Mouse (Mus musculus): Measurements from ENCODE around the gene Pole3.

The Pole3 gene

DNA sequence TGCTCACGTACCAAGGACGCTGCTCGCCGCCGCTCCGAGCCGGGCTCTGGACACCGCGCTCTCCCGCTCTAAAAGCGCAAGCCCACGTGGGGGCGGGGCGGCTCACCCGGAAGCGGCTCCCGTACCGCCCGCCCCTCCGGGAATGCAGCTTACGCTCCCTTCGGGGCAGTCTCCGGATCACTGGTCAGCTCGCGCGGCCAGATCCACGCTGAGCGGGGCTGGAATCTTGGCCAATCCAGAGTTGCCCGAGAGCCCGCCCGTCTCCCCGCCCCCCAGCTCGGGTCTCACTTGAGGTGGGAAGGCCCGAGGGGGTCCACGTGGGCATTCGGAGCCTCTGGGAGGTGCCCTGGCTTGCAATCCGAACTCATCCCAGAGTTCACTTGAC lies 5.0 kb downstream of the Pole3 start, which contains the start of gene Alad:
TSS of gene Alad (minus strand) at position 70 of the 385 bp plus-strand sequence.
- in situ Hi-C loops (cut with MboI; ENCODE audit: unreplicated experiment in 2 of 2), result loop anchor here (5.0 to 25.0 kb wide), 2 partner anchors 103 to 183 kb away; no protein-coding TSS in a partner anchor

DNA sequence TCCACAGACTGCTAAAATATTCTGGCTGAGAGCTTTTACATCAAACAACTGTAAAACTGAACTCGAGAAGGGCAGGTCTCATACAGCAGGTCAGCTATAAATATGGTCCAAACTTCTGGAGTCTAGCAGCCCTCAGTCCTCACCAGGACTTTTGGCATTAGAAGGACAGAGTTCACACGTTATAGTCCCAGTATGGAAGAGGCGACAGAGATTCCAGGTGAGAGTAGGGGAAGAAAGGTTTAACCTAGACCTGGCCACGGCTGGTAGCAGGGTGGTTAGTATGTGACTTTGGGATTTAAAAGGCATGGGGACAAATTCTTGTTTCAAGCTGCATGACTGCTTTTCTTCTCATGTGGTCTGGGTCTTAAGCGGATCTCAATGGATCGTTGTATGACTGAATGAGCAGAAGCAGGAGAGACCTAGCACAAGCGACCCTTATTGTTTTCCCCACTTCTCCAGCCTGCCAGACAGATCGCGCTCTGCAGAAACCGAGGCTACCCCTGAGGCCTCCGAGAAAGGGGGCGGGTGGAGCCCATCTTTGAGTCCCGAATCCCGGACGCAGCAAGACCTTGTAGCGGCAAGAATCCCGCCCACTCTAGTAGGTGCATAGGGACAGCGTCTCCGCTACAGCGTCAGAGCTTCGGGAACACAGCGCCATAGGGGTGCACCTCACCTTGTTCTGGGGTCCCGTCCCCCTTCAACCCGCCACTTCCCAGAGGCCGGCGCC lies 5.6 kb downstream of the Pole3 start:
- in situ Hi-C loops (cut with MboI; ENCODE audit: unreplicated experiment in 2 of 2), result loop anchor here (5.0 to 25.0 kb wide), 2 partner anchors 102 to 182 kb away; no protein-coding TSS in a partner anchor

DNA sequence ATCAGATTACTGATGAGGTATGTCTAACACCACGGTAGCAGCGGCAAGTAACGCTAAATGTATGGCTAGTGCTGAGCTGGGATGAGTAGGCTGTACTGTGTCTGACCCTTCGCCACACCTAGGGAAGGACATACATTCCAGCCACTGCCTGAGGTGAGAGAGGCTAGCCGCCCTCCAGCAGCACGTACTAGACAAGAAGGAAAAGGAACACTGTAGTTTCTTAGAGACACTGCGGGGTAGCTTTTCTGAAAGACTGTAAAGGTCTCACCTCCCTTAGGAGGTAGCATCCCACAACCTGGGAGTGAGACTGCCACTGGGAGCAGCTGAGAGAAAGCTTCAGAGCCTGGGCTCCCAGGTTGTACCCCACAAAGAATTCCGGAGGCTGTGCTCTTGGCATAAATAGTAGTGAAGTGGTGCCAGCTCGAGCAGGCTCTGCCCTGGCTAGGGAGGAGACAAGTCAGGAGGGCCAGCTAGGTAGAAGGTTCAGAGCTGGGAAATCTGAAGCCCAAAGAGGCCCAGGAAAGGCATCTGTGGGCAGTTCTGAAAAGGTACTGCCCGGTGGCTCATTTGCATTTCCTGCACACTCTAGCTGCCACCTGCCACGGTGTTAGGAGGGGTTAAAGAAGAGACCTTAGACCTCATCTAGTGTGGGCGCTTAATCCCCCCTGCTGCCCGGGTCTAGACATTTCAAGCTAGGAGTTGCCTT lies 6.3 kb downstream of the Pole3 start:
- in situ Hi-C loops (cut with MboI; ENCODE audit: unreplicated experiment in 2 of 2), result loop anchor here (5.0 to 25.0 kb wide), 2 partner anchors 101 to 181 kb away; no protein-coding TSS in a partner anchor

DNA sequence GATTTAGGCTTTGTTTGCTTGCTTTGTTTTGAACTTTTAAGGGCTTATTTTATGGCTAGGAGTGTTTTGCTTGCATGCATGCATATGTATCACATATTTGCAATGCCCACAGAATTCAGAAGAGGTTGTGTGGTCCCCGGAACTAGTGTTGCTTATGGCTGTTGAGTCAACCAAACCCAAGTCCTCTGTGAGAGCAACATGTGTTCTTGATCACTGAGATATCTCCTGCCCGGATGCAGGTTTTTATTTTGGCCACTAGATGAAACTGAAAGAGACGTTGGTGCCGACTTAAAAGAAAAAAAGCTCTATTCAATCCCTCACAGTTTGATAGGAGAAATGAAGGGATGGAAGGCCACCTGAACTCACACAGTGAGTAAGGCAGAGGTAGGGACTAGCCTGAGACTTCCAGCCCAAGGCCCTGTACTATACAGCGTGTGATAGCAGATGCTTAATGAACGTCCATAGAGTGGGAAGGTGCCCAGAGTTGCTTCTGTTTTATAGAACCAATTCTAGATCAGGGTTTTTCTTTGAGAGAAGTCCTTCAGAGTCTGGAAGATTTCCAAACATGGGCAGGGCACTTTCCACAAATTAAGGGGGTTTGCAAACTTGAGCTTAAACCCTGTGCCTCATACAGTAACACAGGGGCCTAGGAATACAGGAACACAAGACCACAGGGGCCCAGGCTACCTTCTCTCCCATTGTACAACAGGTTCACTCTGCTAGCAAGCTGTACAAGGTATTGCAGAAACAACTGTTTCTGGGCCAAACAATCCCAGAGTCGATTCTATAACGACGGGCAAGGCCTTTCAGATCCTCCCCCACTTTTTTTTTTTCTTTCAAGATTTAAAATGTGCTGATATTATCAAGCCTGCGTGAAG lies 7.1 kb downstream of the Pole3 start:
- in situ Hi-C loops (cut with MboI; ENCODE audit: unreplicated experiment in 2 of 2), result loop anchor here (5.0 to 25.0 kb wide), 2 partner anchors 100 to 180 kb away; no protein-coding TSS in a partner anchor

DNA sequence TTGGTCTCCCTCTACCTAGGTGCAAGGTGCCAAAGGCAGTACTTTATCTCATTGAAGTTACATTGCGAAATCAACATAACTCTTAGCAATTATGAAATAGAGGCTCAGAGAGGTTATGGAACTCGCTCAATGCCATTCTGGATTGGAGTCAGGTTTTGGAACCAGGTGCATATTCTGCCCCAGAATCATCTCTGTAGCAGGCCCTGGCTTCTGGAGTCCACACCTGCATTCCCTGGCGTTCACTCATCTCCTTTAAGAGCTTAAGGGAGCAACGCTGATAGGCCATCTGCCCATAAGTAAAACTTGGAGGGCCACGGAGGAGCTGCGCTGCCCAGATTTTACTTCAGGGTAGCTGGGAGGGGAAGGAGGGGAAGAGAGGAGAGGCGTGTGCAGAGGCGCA lies 7.8 kb downstream of the Pole3 start:
- in situ Hi-C loops (cut with MboI; ENCODE audit: unreplicated experiment in 2 of 2), result loop anchor here (5.0 to 25.0 kb wide), 2 partner anchors 100 to 180 kb away; no protein-coding TSS in a partner anchor

DNA sequence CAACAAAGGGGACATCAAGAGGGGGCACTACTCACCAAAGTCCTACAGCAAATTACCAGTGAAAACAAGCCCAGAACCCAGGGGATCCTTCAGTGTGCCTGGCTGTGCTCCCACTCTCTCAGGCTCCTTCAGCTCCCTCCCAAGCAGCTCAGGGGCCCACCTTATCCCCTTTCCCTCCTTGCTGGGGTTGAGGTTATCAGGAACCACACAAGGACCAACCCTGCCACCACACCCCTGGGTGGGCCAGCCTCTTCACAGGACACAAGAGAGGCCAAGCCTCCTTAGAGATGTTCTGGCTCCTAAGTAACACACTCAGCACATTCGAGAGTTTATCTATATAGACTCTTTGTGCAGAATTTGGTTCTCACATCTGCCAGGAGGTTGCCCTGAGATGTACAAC lies 8.3 kb downstream of the Pole3 start:
- in situ Hi-C loops (cut with MboI; ENCODE audit: unreplicated experiment in 2 of 2), result loop anchor here (5.0 to 25.0 kb wide), 2 partner anchors 99 to 179 kb away; no protein-coding TSS in a partner anchor

DNA sequence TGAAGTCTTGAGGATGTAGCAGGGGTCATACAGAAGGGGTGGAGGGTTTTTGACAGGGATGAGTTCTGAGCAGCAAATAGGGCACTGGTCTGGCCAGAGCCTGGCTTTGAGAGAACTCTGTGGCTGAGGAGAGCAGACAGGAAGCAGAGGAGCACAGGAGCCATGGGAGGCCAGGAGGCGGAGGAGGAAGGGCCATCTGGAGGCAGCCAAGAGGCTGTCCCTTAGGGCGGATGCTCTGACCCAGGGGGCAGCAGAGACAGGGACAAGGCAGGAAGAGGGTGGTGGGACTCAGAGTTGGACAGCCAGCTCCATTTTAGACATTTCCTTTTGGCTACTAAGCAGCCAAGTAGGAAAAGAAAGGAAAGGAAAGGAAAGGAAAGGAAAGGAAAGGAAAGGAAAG lies 8.8 kb downstream of the Pole3 start:
- in situ Hi-C loops (cut with MboI; ENCODE audit: unreplicated experiment in 2 of 2), result loop anchor here (5.0 to 25.0 kb wide), 2 partner anchors 99 to 179 kb away; no protein-coding TSS in a partner anchor

DNA sequence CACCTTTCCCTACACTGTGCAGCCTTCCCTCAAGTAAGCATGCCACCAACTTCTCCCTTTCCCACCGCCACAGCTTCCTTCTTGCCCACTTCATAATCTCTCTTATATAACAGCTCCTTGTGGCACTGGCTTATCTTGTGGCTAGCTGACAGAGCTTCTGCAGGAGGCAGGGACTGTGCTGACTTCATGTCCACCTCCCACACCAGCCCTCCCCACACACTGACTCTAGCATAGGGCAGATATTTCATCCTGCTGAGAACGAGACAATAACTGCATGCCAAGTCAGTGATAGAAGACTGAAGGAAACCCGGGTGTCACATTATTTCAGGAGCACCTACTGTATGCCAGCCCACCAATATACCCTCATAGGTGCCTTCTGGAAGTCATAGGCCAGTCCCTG lies 9.4 kb downstream of the Pole3 start:
- in situ Hi-C loops (cut with MboI; ENCODE audit: unreplicated experiment in 2 of 2), result loop anchor here (5.0 to 25.0 kb wide), 2 partner anchors 98 to 178 kb away; no protein-coding TSS in a partner anchor

DNA sequence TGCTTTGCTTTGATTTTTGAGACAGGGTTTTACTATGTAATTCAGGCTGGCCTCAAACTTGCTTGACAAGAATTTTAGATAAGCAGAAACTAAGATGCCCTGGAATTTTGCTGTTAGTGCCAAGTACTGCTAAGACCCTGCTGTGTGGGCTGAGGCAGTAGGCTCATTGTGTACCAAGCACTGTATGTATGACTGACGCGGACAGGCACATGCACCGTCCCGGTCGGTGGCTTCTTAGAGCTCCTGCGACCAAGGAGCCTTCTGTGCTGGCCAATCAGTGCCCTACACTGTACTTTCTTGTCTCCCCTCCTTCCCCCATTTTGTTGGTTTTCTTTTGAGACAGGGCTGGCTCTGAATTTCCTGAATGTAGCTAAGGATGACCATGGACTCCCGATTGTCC lies 9.9 kb downstream of the Pole3 start:
- in situ Hi-C loops (cut with MboI; ENCODE audit: unreplicated experiment in 2 of 2), result loop anchor here (5.0 to 25.0 kb wide), 3 partner anchors 98 to 178 kb away; no protein-coding TSS in a partner anchor

DNA sequence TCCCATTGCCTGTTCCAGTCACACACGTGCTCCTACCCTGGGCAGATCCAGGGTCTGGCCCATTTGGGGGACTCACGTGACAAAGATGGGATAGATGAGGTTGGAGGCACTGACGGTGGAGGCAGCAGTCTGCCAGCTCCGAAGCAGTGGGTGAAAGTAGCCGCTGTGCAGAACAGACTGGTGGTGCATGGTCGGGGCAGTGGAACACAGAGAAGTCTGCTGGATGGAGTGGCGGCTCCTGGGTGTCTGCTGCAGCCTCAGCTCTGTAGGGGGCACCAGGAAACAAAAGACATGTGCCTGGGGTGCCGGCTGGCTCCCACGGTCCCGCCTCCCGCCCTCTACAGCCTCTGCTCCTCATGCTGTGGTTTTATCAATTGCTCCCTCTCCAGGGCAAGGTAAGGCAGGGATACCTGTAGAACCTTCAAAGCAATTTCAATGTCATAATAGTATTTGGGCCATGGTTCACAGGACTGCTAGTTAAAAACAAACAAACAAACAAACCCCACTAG lies 10.8 kb downstream of the Pole3 start:
- in situ Hi-C loops (cut with MboI; ENCODE audit: unreplicated experiment in 2 of 2), result loop anchor here (5.0 to 25.0 kb wide), 3 partner anchors 97 to 177 kb away; no protein-coding TSS in a partner anchor

DNA sequence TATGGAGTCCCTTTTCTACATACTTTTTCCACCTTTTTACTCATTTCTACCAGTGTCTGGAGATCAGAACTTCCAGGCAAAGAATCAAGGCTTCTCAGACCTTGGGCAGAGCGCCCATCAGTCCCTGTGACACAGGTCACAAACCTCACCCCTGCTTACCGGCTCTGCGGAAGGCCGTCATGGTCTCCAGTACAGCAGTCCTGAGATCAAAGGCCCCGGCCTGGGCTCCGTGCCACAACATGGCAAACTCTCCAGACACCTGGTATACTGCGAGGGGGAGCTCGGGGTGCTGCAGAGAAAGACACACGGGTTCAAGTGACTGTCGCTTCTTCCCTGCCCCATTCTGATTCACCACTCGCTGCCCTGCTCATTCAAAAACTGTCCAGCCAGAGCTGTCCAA lies 14.9 kb downstream of the Pole3 start:
- in situ Hi-C loops (cut with MboI; ENCODE audit: unreplicated experiment in 2 of 2), result loop anchor here (5.0 to 25.0 kb wide), 3 partner anchors 93 to 173 kb away; no protein-coding TSS in a partner anchor

DNA sequence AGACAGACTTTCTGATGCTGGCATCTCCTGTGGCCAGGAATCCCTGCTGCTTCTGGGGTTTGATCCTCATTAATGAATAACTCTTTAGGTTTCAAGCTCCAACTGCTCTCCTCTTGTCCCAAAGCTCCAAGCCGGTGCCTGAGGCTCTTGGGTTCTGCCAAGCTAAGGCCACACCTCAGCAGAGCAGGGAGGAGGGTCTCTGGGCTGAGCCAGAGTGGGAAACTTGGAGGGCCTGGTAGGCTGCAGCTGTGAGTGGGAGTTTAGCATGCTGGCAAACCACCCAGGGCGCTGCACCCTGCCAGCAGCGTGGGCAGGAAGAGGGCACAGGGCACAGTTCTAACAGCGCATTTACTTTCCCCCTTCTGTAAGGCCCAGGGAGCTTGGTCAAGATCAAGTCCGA lies 16.0 kb downstream of the Pole3 start:
- in situ Hi-C loops (cut with MboI; ENCODE audit: unreplicated experiment in 2 of 2), result loop anchor here in 1 of 2 experiments (25.0 kb wide), 1 partner anchor 172 kb away; no protein-coding TSS in a partner anchor

DNA sequence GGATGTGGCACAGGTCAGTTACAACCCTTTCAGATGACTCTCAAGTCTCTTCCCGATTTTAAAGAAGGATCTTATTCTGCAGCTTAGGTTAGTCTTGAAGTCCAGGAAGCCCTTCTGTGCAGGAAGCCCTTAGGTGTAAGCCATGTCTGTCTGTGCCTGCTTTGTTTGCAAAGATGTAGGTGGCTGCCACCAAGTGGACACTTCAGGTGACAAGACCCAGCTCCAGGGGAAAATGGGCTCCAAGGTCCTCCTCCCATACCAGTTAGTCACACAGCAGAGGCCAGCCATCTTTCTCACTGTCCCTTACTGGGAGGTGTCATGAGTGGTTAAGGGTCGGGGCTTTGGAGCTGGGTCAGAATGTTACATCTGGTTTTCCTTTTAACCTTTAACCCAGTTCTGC lies 18.1 kb downstream of the Pole3 start:
- in situ Hi-C loops (cut with MboI; ENCODE audit: unreplicated experiment in 2 of 2), result loop anchor here in 1 of 2 experiments (25.0 kb wide), 1 partner anchor 169 kb away; no protein-coding TSS in a partner anchor

DNA sequence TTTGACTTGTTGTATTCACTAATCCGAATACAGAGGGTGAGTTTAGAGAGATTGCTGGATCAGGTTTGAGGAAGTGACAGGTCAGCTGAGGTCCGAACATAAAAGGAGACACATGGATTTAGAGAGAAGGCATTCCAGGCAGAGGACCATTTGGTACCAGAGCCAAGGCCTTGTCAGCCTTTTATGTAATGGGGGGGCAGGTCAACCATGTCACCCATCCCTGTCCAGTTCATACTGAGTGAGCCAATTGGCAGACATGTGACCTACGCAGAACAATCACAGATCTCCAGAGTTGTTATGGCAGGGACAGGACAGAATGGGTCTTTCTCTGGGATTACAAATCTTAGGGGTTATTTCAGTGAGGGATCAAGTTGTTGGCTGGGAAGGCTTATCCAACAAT lies 18.9 kb downstream of the Pole3 start:
- in situ Hi-C loops (cut with MboI; ENCODE audit: unreplicated experiment in 2 of 2), result loop anchor here in 1 of 2 experiments (25.0 kb wide), 1 partner anchor 169 kb away; no protein-coding TSS in a partner anchor

DNA sequence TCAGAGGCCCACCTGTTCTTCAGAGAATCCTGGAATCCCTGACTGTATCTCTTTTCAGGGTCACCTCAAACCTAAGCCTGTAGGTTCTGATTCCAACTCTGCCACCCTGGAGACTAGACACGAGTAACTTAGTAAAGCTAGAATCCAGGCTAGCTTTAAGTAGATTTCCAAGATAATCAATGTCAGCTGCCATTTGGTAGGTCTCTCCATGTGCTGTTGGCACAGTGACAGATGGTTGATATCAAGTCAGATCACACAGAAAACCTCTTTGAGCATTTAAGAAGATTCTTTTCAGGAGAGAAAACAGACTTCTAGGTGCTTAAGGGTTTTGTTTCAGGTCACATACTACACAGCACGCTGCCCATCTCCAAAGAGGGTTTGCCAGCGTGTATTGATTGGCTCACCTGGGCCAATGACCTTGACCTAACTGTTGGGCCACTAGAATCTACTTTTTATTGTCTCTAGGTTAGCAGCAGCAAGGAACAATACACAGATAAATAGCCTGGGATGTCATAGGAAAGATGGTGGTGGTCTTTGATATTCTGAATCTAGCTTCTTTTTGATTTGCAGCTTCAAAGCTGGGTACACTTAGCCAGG lies 21.4 kb downstream of the Pole3 start, which contains the start of gene Hdhd3:
TSS of gene Hdhd3 (minus strand) at position 94 of the 597 bp plus-strand sequence.
- in situ Hi-C loops (cut with MboI; ENCODE audit: unreplicated experiment in 2 of 2), result loop anchor here in 1 of 2 experiments (25.0 kb wide), 1 partner anchor 166 kb away; no protein-coding TSS in a partner anchor

DNA sequence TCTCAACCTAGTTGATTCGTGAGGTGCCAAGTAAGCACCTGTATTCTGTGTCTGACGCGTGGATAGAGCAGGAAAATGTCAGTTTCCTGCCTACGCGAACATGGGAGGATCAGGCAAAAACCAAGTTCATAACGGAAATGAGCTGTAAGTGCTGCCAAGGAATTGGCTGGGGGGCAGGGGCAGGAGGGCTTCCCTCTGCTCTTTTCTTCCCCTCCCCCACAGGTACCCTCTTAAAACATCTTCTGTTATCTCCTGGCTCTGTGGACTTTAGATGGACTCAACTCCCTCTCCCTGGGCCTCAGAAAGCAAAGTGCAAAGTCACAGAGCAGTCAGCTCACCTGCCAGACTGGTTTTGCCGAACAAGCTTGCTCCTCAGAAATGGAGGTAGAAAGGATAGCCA lies 21.9 kb downstream of the Pole3 start:
- in situ Hi-C loops (cut with MboI; ENCODE audit: unreplicated experiment in 2 of 2), result loop anchor here in 1 of 2 experiments (25.0 kb wide), 1 partner anchor 166 kb away; no protein-coding TSS in a partner anchor

DNA sequence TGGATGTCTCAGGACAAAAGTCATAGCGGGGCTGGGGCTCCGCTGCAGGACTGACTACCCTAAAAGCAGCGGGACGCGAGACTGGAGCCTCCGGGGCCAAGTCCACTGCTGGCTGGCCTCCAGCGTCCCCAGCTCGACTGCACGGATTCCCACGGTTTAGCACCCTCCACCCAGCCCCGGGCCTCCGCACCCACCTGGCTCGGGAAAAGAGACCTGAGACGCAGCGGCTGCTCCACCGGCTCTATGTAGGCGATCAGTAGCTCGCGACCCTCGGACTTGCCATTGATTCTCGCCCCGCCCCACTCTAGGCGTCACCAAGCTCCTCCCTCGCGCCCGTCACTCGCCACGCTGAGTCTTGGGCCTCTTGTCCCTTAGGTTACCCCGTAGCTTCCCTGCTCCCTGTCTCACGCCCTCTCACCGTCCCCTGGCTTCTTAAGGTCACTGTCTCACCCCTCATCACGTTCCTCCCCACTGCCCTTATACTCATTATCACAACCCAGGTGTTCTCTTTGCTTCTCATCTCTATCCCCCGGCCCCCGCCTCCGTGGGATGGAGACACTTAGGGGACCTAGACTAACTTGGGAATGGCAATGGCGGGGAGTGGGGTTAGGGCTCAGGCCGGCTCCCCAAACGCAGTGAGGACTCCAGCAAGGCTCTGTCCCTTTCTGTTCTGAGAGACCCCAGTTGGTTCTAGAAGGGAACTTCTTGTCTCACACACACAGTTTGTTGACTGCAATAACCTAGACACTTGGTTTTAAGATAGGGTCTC lies 22.7 kb downstream of the Pole3 start:
- in situ Hi-C loops (cut with MboI; ENCODE audit: unreplicated experiment in 2 of 2), result loop anchor here in 1 of 2 experiments (25.0 kb wide), 1 partner anchor 165 kb away; no protein-coding TSS in a partner anchor

DNA sequence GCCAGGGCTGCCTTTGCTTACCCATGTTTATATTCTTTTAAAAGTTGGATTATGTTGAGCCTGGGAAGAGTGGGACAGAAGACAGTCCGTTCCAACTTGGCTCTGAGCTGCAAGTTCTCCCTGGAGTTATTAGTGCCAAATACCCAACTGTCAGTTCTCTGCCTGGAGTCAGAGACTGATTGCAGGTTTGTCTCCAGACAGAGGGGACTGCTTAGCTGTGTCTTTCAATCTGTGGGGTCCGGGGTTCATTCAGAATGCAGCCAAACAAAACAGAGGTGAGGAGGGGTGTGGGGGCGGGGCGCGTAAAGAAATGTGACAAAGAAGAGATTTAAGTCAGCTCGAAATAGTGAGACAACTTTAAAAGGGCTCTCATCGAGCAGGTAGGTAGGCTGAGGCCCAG lies 23.3 kb downstream of the Pole3 start:
- in situ Hi-C loops (cut with MboI; ENCODE audit: unreplicated experiment in 2 of 2), result loop anchor here in 1 of 2 experiments (25.0 kb wide), 1 partner anchor 164 kb away; no protein-coding TSS in a partner anchor
